Mouse (Mus musculus): ENCODE results near the gene Ccl9.

DNA sequence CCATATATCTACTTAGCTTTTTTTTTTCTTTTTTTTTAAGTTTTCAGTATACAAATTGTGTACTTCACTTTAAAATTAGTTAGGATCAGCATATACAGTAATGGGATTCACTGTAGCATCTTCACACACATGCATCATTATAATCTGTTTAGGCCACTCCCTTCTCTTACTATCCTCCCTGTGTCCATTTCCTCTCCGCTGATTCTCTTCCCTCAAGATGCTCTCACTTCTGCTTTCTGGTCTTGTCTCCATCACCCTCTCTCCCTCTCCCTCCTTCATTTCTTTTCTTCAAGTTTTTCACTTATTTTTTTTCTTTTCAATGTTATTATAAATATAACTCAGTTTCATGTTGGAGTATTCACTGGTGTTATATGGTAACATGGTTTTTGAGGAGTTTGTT, 40.6 kb upstream of the Ccl9 start:
- TF ChIP-seq CTCF (IDR thresholded peaks at IDR 0.05; ENCODE audit: borderline replicate concordance, insufficient read depth, low read depth, low read length) (no peak), POLR2A (IDR thresholded peaks at IDR 0.05; ENCODE audit: borderline replicate concordance, insufficient read depth, low read length) (no peak)

All from cerebellum, adult 2 months (tissue).